ENCODE assay signal across 13 mouse cellular contexts in genomic region chr2:153441228-153441627, GRCm38 (mm10). TPM values are rescaled to one million over a fixed set of nuclear protein-coding genes. Genes with fewer than 3 reads are reported as not detected.
DNase-seq lines count a peak whose midpoint lies in the region; ATAC-seq and TF ChIP-seq lines count a peak whose summit lies in the region.
"Had no signal": no experiment of that assay in that cellular context is flagged by ENCODE, and none has a peak within 500 bp of the region (broad histone marks: within the 10 kb centered on the region; RNA-seq: fewer than 3 reads in every experiment).

No protein-coding gene starts in this region.

- ATAC-seq in heart, postnatal 0 days (ENCODE audit: insufficient read depth, low read depth) = no peak
- no peak for ATAC-seq in embryonic facial prominence, embryonic 11.5 days (replicated peaks; ENCODE audit: insufficient number of reproducible peaks, low FRiP score, low TSS enrichment, low read depth)
- no peak for ATAC-seq in hindbrain, embryonic 15.5 days (ENCODE audit: low FRiP score, low read depth)
- ATAC-seq in midbrain, embryonic 15.5 days (replicated peaks) = no peak
- ATAC-seq in megakaryocyte-erythroid progenitor cell, adult 5-6 weeks (replicated peaks; ENCODE audit: low FRiP score, low TSS enrichment, poor library complexity, severe bottlenecking) = no peak

- TF ChIP-seq EP300 in heart, postnatal 0 days (IDR thresholded peaks at IDR 0.05; ENCODE audit: low read depth) = no peak

- no peak overlapping the region; the same call in 1 of the 2 replicates for H3K9ac ChIP-seq in heart, postnatal 0 days (replicated peaks; ENCODE audit: low read depth, low read length)
- H3K9ac ChIP-seq in embryonic facial prominence, embryonic 11.5 days (replicated peaks; ENCODE audit: low read length) = no peak overlapping the region; the same call in 1 of the 2 replicates
- peak overlapping the region; percentile 97; the same call in 1 of the 2 replicates for H3K9ac ChIP-seq in hindbrain, embryonic 15.5 days
- H3K9ac ChIP-seq in midbrain, embryonic 15.5 days = peak overlapping the region; percentile 14; the same call in 1 of the 2 replicates

- H3K4me1 ChIP-seq in heart, postnatal 0 days (ENCODE audit: control insufficient read depth, insufficient read depth) = peaks cover 54% of the 10 kb centered on the region
- peaks cover 27% of the 10 kb centered on the region for H3K4me1 ChIP-seq in embryonic facial prominence, embryonic 11.5 days (ENCODE audit: control insufficient read depth, insufficient read depth, low read length)
- H3K4me1 ChIP-seq in hindbrain, embryonic 15.5 days (replicated peaks) = peaks cover 72% of the 10 kb centered on the region
- peaks cover 69% of the 10 kb centered on the region for H3K4me1 ChIP-seq in midbrain, embryonic 15.5 days

- H3K27me3 ChIP-seq in heart, postnatal 0 days (ENCODE audit: control insufficient read depth, insufficient read depth, low read length) = no peaks in the 10 kb centered on the region
- no peaks in the 10 kb centered on the region for H3K27me3 ChIP-seq in embryonic facial prominence, embryonic 11.5 days (ENCODE audit: control insufficient read depth, insufficient read depth, low read length)
- no peaks in the 10 kb centered on the region for H3K27me3 ChIP-seq in hindbrain, embryonic 15.5 days
- no peaks in the 10 kb centered on the region for H3K27me3 ChIP-seq in midbrain, embryonic 15.5 days (replicated peaks)

- no peaks in the 10 kb centered on the region for H3K9me3 ChIP-seq in heart, postnatal 0 days (replicated peaks; ENCODE audit: control insufficient read depth, low read length)
- H3K9me3 ChIP-seq in embryonic facial prominence, embryonic 11.5 days (replicated peaks; ENCODE audit: control insufficient read depth, low read length) = no peaks in the 10 kb centered on the region
- no peaks in the 10 kb centered on the region for H3K9me3 ChIP-seq in hindbrain, embryonic 15.5 days
- no peaks in the 10 kb centered on the region for H3K9me3 ChIP-seq in midbrain, embryonic 15.5 days

- 37% methylated on average over 3 of the region's 3 CpGs for WGBS in heart, postnatal 0 days
- WGBS in embryonic facial prominence, embryonic 11.5 days = 20% methylated on average over 3 of the region's 3 CpGs
- WGBS in hindbrain, embryonic 15.5 days = 49% methylated on average over 3 of the region's 3 CpGs
- WGBS in midbrain, embryonic 15.5 days = 35% methylated on average over 3 of the region's 3 CpGs

- H3K4me3 ChIP-seq in heart, postnatal 0 days (ENCODE audit: low read depth, low read length) = no peak overlapping the region
- peak overlapping the region; percentile 6; the same call in 1 of the 2 replicates for H3K4me3 ChIP-seq in embryonic facial prominence, embryonic 11.5 days (ENCODE audit: low read depth, low read length)
- no peak overlapping the region for H3K4me3 ChIP-seq in hindbrain, embryonic 15.5 days
- H3K4me3 ChIP-seq in midbrain, embryonic 15.5 days = 0 out of 2 replicates have a peak overlapping the region, but pooled peaks have one; percentile 2
- H3K4me3 ChIP-seq: myocyte had no signal

- no peak for DNase-seq in heart, postnatal 0 days (ENCODE audit: low spot score)
- DNase-seq in heart, adult 18-20 months = no peak
- DNase-seq in embryonic facial prominence, embryonic 11.5 days (ENCODE audit: low spot score) = peak; percentile 51
- DNase-seq in adrenal gland, adult 18-20 months (ENCODE audit: low spot score in 2 of 2) = no peak
- DNase-seq in adrenal gland, postnatal 36 days = no peak
- DNase-seq: adrenal gland, postnatal 14 days; heart, adult 11 months had no signal

- no peak for TF ChIP-seq CTCF in heart, postnatal 0 days (IDR thresholded peaks at IDR 0.05; ENCODE audit: low read depth)

- peak overlapping the region; percentile 14 for H3K27ac ChIP-seq in heart, postnatal 0 days (ENCODE audit: low read depth)
- H3K27ac ChIP-seq in embryonic facial prominence, embryonic 11.5 days (replicated peaks; ENCODE audit: low read depth, low read length) = peak overlapping the region; percentile 47; the same call in 1 of the 2 replicates
- no peak overlapping the region; the same call in 1 of the 2 replicates for H3K27ac ChIP-seq in hindbrain, embryonic 15.5 days (replicated peaks)
- H3K27ac ChIP-seq in midbrain, embryonic 15.5 days = peak overlapping the region; percentile 9; the same call in 1 of the 2 replicates

- H3K36me3 ChIP-seq in heart, postnatal 0 days (replicated peaks; ENCODE audit: control insufficient read depth, insufficient read depth, low read length) = no peaks in the 10 kb centered on the region
- no peaks in the 10 kb centered on the region for H3K36me3 ChIP-seq in embryonic facial prominence, embryonic 11.5 days (replicated peaks; ENCODE audit: control insufficient read depth, insufficient read depth, low read depth, low read length)
- peaks cover under 1% of the 10 kb centered on the region; the same call in 1 of the 2 replicates for H3K36me3 ChIP-seq in hindbrain, embryonic 15.5 days
- no peaks in the 10 kb centered on the region for H3K36me3 ChIP-seq in midbrain, embryonic 15.5 days (replicated peaks)

- no peak overlapping the region for H3K4me2 ChIP-seq in heart, postnatal 0 days (ENCODE audit: low read depth, low read length)
- peak overlapping the region; percentile 19; the same call in 1 of the 2 replicates for H3K4me2 ChIP-seq in embryonic facial prominence, embryonic 11.5 days (ENCODE audit: low read depth, low read length)
- H3K4me2 ChIP-seq in hindbrain, embryonic 15.5 days = peak overlapping the region; percentile 99
- peak overlapping the region; percentile 96 for H3K4me2 ChIP-seq in midbrain, embryonic 15.5 days

RNA-seq across cellular contexts. Expression of gene 4930404H24Rik, which starts 51.4 kb away (rescaled TPM):
- total RNA-seq in heart, postnatal 0 days (2014; rRNA removed; ENCODE audit: low replicate concordance) = not detected in 2 replicates
- polyA plus RNA-seq in heart, postnatal 0 days (2015; fragmentation: Nextera tagmentation; extraction: Ambion mirVana) = 0.45 TPM in 1 of 2 replicates, not detected in the other
- total RNA-seq in heart, adult 18-20 months (2021) = not detected
- not detected in 2 replicates for polyA plus RNA-seq in embryonic facial prominence, embryonic 11.5 days (2014; fragmentation: Nextera tagmentation; extraction: Ambion mirVana)
- not detected in 2 replicates for polyA plus RNA-seq in hindbrain, embryonic 15.5 days (2015; fragmentation: Nextera tagmentation; extraction: Ambion mirVana)
- not detected in 2 replicates for polyA plus RNA-seq in midbrain, embryonic 15.5 days (2015; fragmentation: Nextera tagmentation; extraction: Ambion mirVana)
- total RNA-seq in adrenal gland, adult 18-20 months (2021) = not detected
- not detected for total RNA-seq in adrenal gland, postnatal 36 days (2021)
- not detected in 2 replicates for total RNA-seq in megakaryocyte-erythroid progenitor cell, adult 5-6 weeks (2014; fragmentation: Nextera tagmentation)
- total RNA-seq in megakaryocyte-erythroid progenitor cell, adult 5-6 weeks (2017) = not detected in 2 replicates
- total RNA-seq: adrenal gland, postnatal 14 days; CH12.LX; left cerebral cortex, adult 8-10 months had no signal
- polyA plus RNA-seq: myocyte had no signal

Comparison
In these comparisons a context has a peak if more than half of its experiments do, and no peak if none do; other contexts are left out.
1. H3K4me3 ChIP-seq: peak in embryonic facial prominence, embryonic 11.5 days (single experiment) and midbrain, embryonic 15.5 days (single experiment); none in heart, postnatal 0 days (single experiment) and hindbrain, embryonic 15.5 days (single experiment).
2. H3K9ac ChIP-seq: peak in hindbrain, embryonic 15.5 days (single experiment) and midbrain, embryonic 15.5 days (single experiment); none in heart, postnatal 0 days (single experiment) and embryonic facial prominence, embryonic 11.5 days (single experiment).